In genomic region chr7:64286566-64286965, GRCm38 (mm10) we compare ENCODE assay signal across 8 mouse cellular contexts. TPM values are rescaled to one million over a fixed set of nuclear protein-coding genes. Genes with fewer than 3 reads are reported as not detected.
DNase-seq lines count a peak whose midpoint lies in the region; ATAC-seq lines count a peak whose summit lies in the region.

No protein-coding gene starts in this region.

- no peaks in the 10 kb centered on the region for H3K27me3 ChIP-seq in lung, embryonic 15.5 days
- no peaks in the 10 kb centered on the region for H3K27me3 ChIP-seq in hindbrain, embryonic 10.5 days (ENCODE audit: insufficient read depth, poor library complexity, severe bottlenecking)
- H3K27me3 ChIP-seq in limb, embryonic 15.5 days = no peaks in the 10 kb centered on the region
- H3K27me3 ChIP-seq in stomach, embryonic 14.5 days (ENCODE audit: control insufficient read depth, insufficient read depth, low read length) = no peaks in the 10 kb centered on the region

- H3K27ac ChIP-seq in lung, embryonic 15.5 days = no peak overlapping the region
- peak overlapping the region; percentile 93 for H3K27ac ChIP-seq in hindbrain, embryonic 10.5 days
- no peak overlapping the region for H3K27ac ChIP-seq in limb, embryonic 15.5 days
- H3K27ac ChIP-seq in stomach, embryonic 14.5 days (ENCODE audit: low read length) = no peak overlapping the region

- no peak for ATAC-seq in lung, embryonic 15.5 days (ENCODE audit: borderline replicate concordance, extremely low read depth, low FRiP score, low TSS enrichment)
- no peak for ATAC-seq in limb, embryonic 15.5 days (ENCODE audit: insufficient number of reproducible peaks, low FRiP score, low TSS enrichment, low read depth)
- ATAC-seq in stomach, embryonic 14.5 days (ENCODE audit: insufficient number of reproducible peaks, insufficient read depth, low FRiP score, low read depth) = no peak

- H3K36me3 ChIP-seq in lung, embryonic 15.5 days = no peaks in the 10 kb centered on the region
- H3K36me3 ChIP-seq in hindbrain, embryonic 10.5 days = 0 out of 2 replicates have a peak, but pooled peaks cover 3% of the 10 kb centered on the region
- H3K36me3 ChIP-seq in limb, embryonic 15.5 days = peaks cover 7% of the 10 kb centered on the region
- H3K36me3 ChIP-seq in stomach, embryonic 14.5 days (ENCODE audit: control insufficient read depth, insufficient read depth, low read length) = no peaks in the 10 kb centered on the region

- H3K4me2 ChIP-seq in lung, embryonic 15.5 days = peak overlapping the region; percentile 69; the same call in 1 of the 2 replicates
- peak overlapping the region; percentile 54; the same call in 1 of the 2 replicates for H3K4me2 ChIP-seq in limb, embryonic 15.5 days
- H3K4me2 ChIP-seq in stomach, embryonic 14.5 days (replicated peaks; ENCODE audit: low read depth, low read length) = peak overlapping the region; percentile 67

- H3K4me3 ChIP-seq in lung, embryonic 15.5 days = no peak overlapping the region
- peak overlapping the region; percentile 79 for H3K4me3 ChIP-seq in hindbrain, embryonic 10.5 days
- H3K4me3 ChIP-seq in limb, embryonic 15.5 days = peak overlapping the region; percentile 68; the same call in 1 of the 2 replicates
- 0 out of 2 replicates have a peak overlapping the region, but pooled peaks have one; percentile 77 for H3K4me3 ChIP-seq in stomach, embryonic 14.5 days (ENCODE audit: low read depth, low read length)

- DNase-seq in lung, postnatal 4 days = no peak
- no peak for DNase-seq in hindbrain, embryonic 10.5 days (ENCODE audit: low spot score)
- DNase-seq in right cerebral cortex, postnatal 4 days = no peak
- DNase-seq in cerebellum, postnatal 4 days (ENCODE audit: low spot score in 2 of 2) = no peak
- DNase-seq in ovary, postnatal 14 days (ENCODE audit: low spot score) = no peak

- no peak overlapping the region for H3K9ac ChIP-seq in lung, embryonic 15.5 days
- H3K9ac ChIP-seq in limb, embryonic 15.5 days = no peak overlapping the region
- no peak overlapping the region for H3K9ac ChIP-seq in stomach, embryonic 14.5 days (replicated peaks; ENCODE audit: low read depth, low read length)

- no peaks in the 10 kb centered on the region for H3K9me3 ChIP-seq in lung, embryonic 15.5 days
- no peaks in the 10 kb centered on the region for H3K9me3 ChIP-seq in hindbrain, embryonic 10.5 days
- H3K9me3 ChIP-seq in limb, embryonic 15.5 days = no peaks in the 10 kb centered on the region
- no peaks in the 10 kb centered on the region for H3K9me3 ChIP-seq in stomach, embryonic 14.5 days (ENCODE audit: control insufficient read depth, low read depth, low read length)

- peaks cover 3% of the 10 kb centered on the region; the same call in 1 of the 2 replicates for H3K4me1 ChIP-seq in lung, embryonic 15.5 days
- H3K4me1 ChIP-seq in hindbrain, embryonic 10.5 days (replicated peaks) = peaks cover 22% of the 10 kb centered on the region
- no peaks in the 10 kb centered on the region for H3K4me1 ChIP-seq in limb, embryonic 15.5 days
- no peaks in the 10 kb centered on the region for H3K4me1 ChIP-seq in stomach, embryonic 14.5 days (ENCODE audit: control insufficient read depth, insufficient read depth, low read length)

RNA-seq across cellular contexts. Expression of gene Mtmr10, which starts 0.9 kb away (rescaled TPM):
- polyA plus RNA-seq in lung, embryonic 15.5 days (2015; fragmentation: Nextera tagmentation; extraction: Ambion mirVana) = 9.4 and 9.8 TPM in 2 replicates
- 11.9 and 13.1 TPM in 2 replicates for polyA plus RNA-seq in hindbrain, embryonic 10.5 days (2016; fragmentation: Nextera tagmentation; extraction: Ambion mirVana)
- 15.1 and 15.5 TPM in 2 replicates for polyA plus RNA-seq in limb, embryonic 15.5 days (2015; fragmentation: Nextera tagmentation; extraction: Ambion mirVana)
- 11.8 and 12.7 TPM in 2 replicates for polyA plus RNA-seq in stomach, embryonic 14.5 days (2014; fragmentation: Nextera tagmentation; extraction: Ambion mirVana)
